Mouse (Mus musculus) bone marrow macrophage, adult 2 months (primary cell): Measurements from ENCODE around the gene Olfml2a.

ENCODE experiments used
- CTCF ChIP-seq: IDR thresholded peaks from 2 replicates; pipeline ENCODE4 v1.5.1; 2012; ENCODE audit warnings: low read depth, mild to moderate bottlenecking, low read length, moderate library complexity
- POLR2A ChIP-seq: IDR thresholded peaks from 2 replicates; pipeline ENCODE4 v1.6.1; 2012; ENCODE audit warnings: mild to moderate bottlenecking, low read depth, low read length, borderline replicate concordance

GRCm38 (mm10) chr2:38930269-38930668 lies 1.5 kb upstream of the Olfml2a start:
- TF ChIP-seq CTCF (no peak), POLR2A (no peak)
